Mouse (Mus musculus): ENCODE measurements around the gene Kif14. TPM values are rescaled to one million over a fixed set of nuclear protein-coding genes. Genes with fewer than 3 reads are reported as not detected.

Gene Kif14
- polyA plus RNA-seq, 1 experiment from 2014 or later, result 4.6 TPM

- no peak overlapping the region for H3K27ac ChIP-seq
- peak; percentile 80 for ATAC-seq
These were observed 95.7 kb downstream of the Kif14 start for GRCm38 (mm10) chr1:136561823-136562222.

GRCm38 (mm10) chr1:136563149-136563548 is 97.0 kb downstream of the Kif14 start:
- Histone ChIP-seq H3K27me3 (replicated peaks) (no peaks in the 10 kb centered on the region), H3K9me3 (no peaks in the 10 kb centered on the region), H3K27ac (no peak overlapping the region), H3K4me1 (replicated peaks) (0 out of 2 replicates have a peak, but pooled peaks cover 7% of the 10 kb centered on the region), H3K9ac (no peak overlapping the region), H3K36me3 (no peaks in the 10 kb centered on the region), H3K4me3 (replicated peaks) (no peak overlapping the region), H3K4me2 (replicated peaks) (no peak overlapping the region)
- no peak for ATAC-seq
- 76% methylated on average over 11 of the region's 11 CpGs for WGBS

More at GRCm38 (mm10) chr1:136561823-136562222, 95.7 kb downstream of the Kif14 start:
- no peaks in the 10 kb centered on the region for H3K9me3 ChIP-seq
- 15% methylated on average over 10 of the region's 10 CpGs for WGBS
- 0 out of 2 replicates have a peak, but pooled peaks cover 7% of the 10 kb centered on the region for H3K4me1 ChIP-seq (replicated peaks)
- H3K4me3 ChIP-seq (replicated peaks), result no peak overlapping the region
- H3K9ac ChIP-seq, result no peak overlapping the region
- peak overlapping the region; percentile 6; the same call in 1 of the 2 replicates for H3K4me2 ChIP-seq (replicated peaks)
- no peaks in the 10 kb centered on the region for H3K27me3 ChIP-seq (replicated peaks)
- H3K36me3 ChIP-seq, result no peaks in the 10 kb centered on the region

- Histone ChIP-seq H3K4me1 (replicated peaks) (no peaks in the 10 kb centered on the region), H3K9me3 (no peaks in the 10 kb centered on the region), H3K27ac (no peak overlapping the region), H3K9ac (no peak overlapping the region), H3K4me2 (replicated peaks) (no peak overlapping the region), H3K27me3 (replicated peaks) (no peaks in the 10 kb centered on the region), H3K36me3 (no peaks in the 10 kb centered on the region), H3K4me3 (replicated peaks) (no peak overlapping the region)
- ATAC-seq, result no peak
- WGBS, result 71% methylated on average over 4 of the region's 4 CpGs
These were observed 98.8 kb downstream of the Kif14 start for GRCm38 (mm10) chr1:136564963-136565362.

GRCm38 (mm10) chr1:136566386-136566785 is 100.2 kb downstream of the Kif14 start:
- 97% methylated on average over 5 of the region's 5 CpGs for WGBS
- Histone ChIP-seq H3K9me3 (no peaks in the 10 kb centered on the region), H3K4me2 (replicated peaks) (no peak overlapping the region), H3K4me1 (replicated peaks) (no peaks in the 10 kb centered on the region), H3K9ac (no peak overlapping the region), H3K36me3 (no peaks in the 10 kb centered on the region), H3K4me3 (replicated peaks) (no peak overlapping the region), H3K27me3 (replicated peaks) (no peaks in the 10 kb centered on the region), H3K27ac (no peak overlapping the region)
- ATAC-seq, result no peak

GRCm38 (mm10) chr1:136567641-136568040 is 101.5 kb downstream of the Kif14 start:
- Histone ChIP-seq H3K4me1 (replicated peaks) (no peaks in the 10 kb centered on the region), H3K27ac (no peak overlapping the region), H3K36me3 (no peaks in the 10 kb centered on the region), H3K9me3 (no peaks in the 10 kb centered on the region), H3K9ac (no peak overlapping the region), H3K27me3 (replicated peaks) (no peaks in the 10 kb centered on the region), H3K4me3 (replicated peaks) (no peak overlapping the region), H3K4me2 (replicated peaks) (no peak overlapping the region)
- WGBS, result 75% methylated on average over 4 of the region's 4 CpGs
- ATAC-seq, result no peak

GRCm38 (mm10) chr1:136568738-136569194 is 102.6 kb downstream of the Kif14 start:
- WGBS, result 94% methylated on average over 11 of the region's 11 CpGs
- no peak for ATAC-seq
- no peaks in the 10 kb centered on the region for H3K9me3 ChIP-seq
- H3K27ac ChIP-seq, result no peak overlapping the region
- no peak overlapping the region for H3K9ac ChIP-seq
- H3K4me3 ChIP-seq (replicated peaks), result no peak overlapping the region
- H3K36me3 ChIP-seq, result no peaks in the 10 kb centered on the region
- no peaks in the 10 kb centered on the region for H3K4me1 ChIP-seq (replicated peaks)
- no peaks in the 10 kb centered on the region for H3K27me3 ChIP-seq (replicated peaks)
- H3K4me2 ChIP-seq (replicated peaks), result no peak overlapping the region

- no peak for ATAC-seq
- Histone ChIP-seq H3K9me3 (no peaks in the 10 kb centered on the region), H3K4me1 (replicated peaks) (no peaks in the 10 kb centered on the region)
These were observed 103.1 kb downstream of the Kif14 start for GRCm38 (mm10) chr1:136569206-136569605.

GRCm38 (mm10) chr1:136569626-136570297 is 103.6 kb downstream of the Kif14 start:
- H3K9me3 ChIP-seq, result no peaks in the 10 kb centered on the region
- peak; percentile 72 for ATAC-seq
- H3K27ac ChIP-seq, result no peak overlapping the region
- no peak overlapping the region for H3K9ac ChIP-seq
- no peaks in the 10 kb centered on the region for H3K4me1 ChIP-seq (replicated peaks)
- peak overlapping the region; percentile 39 for H3K4me2 ChIP-seq (replicated peaks)
- H3K36me3 ChIP-seq, result no peaks in the 10 kb centered on the region
- WGBS, result 41% methylated on average over 20 of the region's 20 CpGs
- no peak overlapping the region for H3K4me3 ChIP-seq (replicated peaks)
- no peaks in the 10 kb centered on the region for H3K27me3 ChIP-seq (replicated peaks)

More at GRCm38 (mm10) chr1:136569206-136569605, 103.1 kb downstream of the Kif14 start:
- Histone ChIP-seq H3K27me3 (replicated peaks) (no peaks in the 10 kb centered on the region), H3K27ac (no peak overlapping the region), H3K36me3 (no peaks in the 10 kb centered on the region), H3K4me3 (replicated peaks) (no peak overlapping the region), H3K4me2 (replicated peaks) (no peak overlapping the region), H3K9ac (no peak overlapping the region)
- WGBS, result 86% methylated on average over 8 of the region's 8 CpGs

GRCm38 (mm10) chr1:136570298-136570653 is 104.1 kb downstream of the Kif14 start:
- Histone ChIP-seq H3K9me3 (no peaks in the 10 kb centered on the region), H3K9ac (no peak overlapping the region), H3K36me3 (no peaks in the 10 kb centered on the region), H3K4me1 (replicated peaks) (no peaks in the 10 kb centered on the region), H3K27ac (no peak overlapping the region), H3K4me2 (replicated peaks) (peak overlapping the region; percentile 39), H3K4me3 (replicated peaks) (no peak overlapping the region), H3K27me3 (replicated peaks) (no peaks in the 10 kb centered on the region)
- 21% methylated on average over 13 of the region's 13 CpGs for WGBS
- ATAC-seq, result no peak

GRCm38 (mm10) chr1:136570976-136571375 is 104.8 kb downstream of the Kif14 start:
- 89% methylated on average over 9 of the region's 9 CpGs for WGBS

GRCm38 (mm10) chr1:136571530-136571929 is 105.4 kb downstream of the Kif14 start:
- H3K9me3 ChIP-seq, result no peaks in the 10 kb centered on the region
- no peaks in the 10 kb centered on the region for H3K27me3 ChIP-seq (replicated peaks)
- no peak overlapping the region for H3K27ac ChIP-seq
- no peak for ATAC-seq
- 86% methylated on average over 10 of the region's 10 CpGs for WGBS
- H3K9ac ChIP-seq, result no peak overlapping the region
- no peak overlapping the region for H3K4me3 ChIP-seq (replicated peaks)
- H3K4me1 ChIP-seq (replicated peaks), result no peaks in the 10 kb centered on the region
- H3K4me2 ChIP-seq (replicated peaks), result no peak overlapping the region
- no peaks in the 10 kb centered on the region for H3K36me3 ChIP-seq

More at GRCm38 (mm10) chr1:136570976-136571375, 104.8 kb downstream of the Kif14 start:
- Histone ChIP-seq H3K9ac (no peak overlapping the region), H3K36me3 (no peaks in the 10 kb centered on the region), H3K27me3 (replicated peaks) (no peaks in the 10 kb centered on the region), H3K27ac (no peak overlapping the region), H3K4me1 (replicated peaks) (no peaks in the 10 kb centered on the region), H3K9me3 (no peaks in the 10 kb centered on the region), H3K4me2 (replicated peaks) (no peak overlapping the region), H3K4me3 (replicated peaks) (no peak overlapping the region)
- no peak for ATAC-seq

GRCm38 (mm10) chr1:136577890-136578663 is 111.9 kb downstream of the Kif14 start:
- 33% methylated on average over 16 of the region's 16 CpGs for WGBS
- peak; percentile 58; the same call in 1 of the 2 replicates for ATAC-seq

More at GRCm38 (mm10) chr1:136577890-136578663, 111.9 kb downstream of the Kif14 start:
- no peaks in the 10 kb centered on the region for H3K9me3 ChIP-seq
- H3K27me3 ChIP-seq (replicated peaks), result no peaks in the 10 kb centered on the region
- H3K4me3 ChIP-seq (replicated peaks), result no peak overlapping the region
- peak overlapping the region; percentile 37 for H3K4me2 ChIP-seq (replicated peaks)
- H3K4me1 ChIP-seq (replicated peaks), result 0 out of 2 replicates have a peak, but pooled peaks cover 5% of the 10 kb centered on the region
- H3K27ac ChIP-seq, result no peak overlapping the region
- no peak overlapping the region for H3K9ac ChIP-seq
- H3K36me3 ChIP-seq, result no peaks in the 10 kb centered on the region
